Mouse (Mus musculus) neural tube, embryonic 14.5 days (tissue): ENCODE measurements around the gene Pawr. TPM values are rescaled to one million over a fixed set of nuclear protein-coding genes. Genes with fewer than 3 reads are reported as not detected.

Experiments
- ATAC-seq: fragments of 200-750 bp; cut with Nextera tagmentation; 2 replicates; pipeline ENCODE4 v1.8.0; 2017; ENCODE audit warnings: low read depth, mild to moderate bottlenecking, moderate TSS enrichment, moderate library complexity
- H3K27ac ChIP-seq: fragments of 300-500 bp; sonication (generic); 2 replicates; pipeline ENCODE4 v1.5.1; 2014; ENCODE audit warnings: low read depth, mild to moderate bottlenecking, control low read depth, low read length, moderate library complexity, mixed read lengths
- H3K27me3 ChIP-seq: fragments of 300-500 bp; sonication (generic); 2 replicates; pipeline ENCODE4 v1.6.1; 2014; ENCODE audit warnings: low read length; ENCODE audit not compliant: control insufficient read depth, insufficient read depth
- H3K36me3 ChIP-seq: fragments of 300-500 bp; sonication (generic); 2 replicates; pipeline ENCODE4 v1.6.1; 2014; ENCODE audit warnings: low read length, mixed read lengths; ENCODE audit not compliant: control insufficient read depth, insufficient read depth
- H3K4me1 ChIP-seq: fragments of 300-500 bp; sonication (generic); 2 replicates; pipeline ENCODE4 v1.6.1; 2014; ENCODE audit warnings: low read length; ENCODE audit not compliant: control insufficient read depth, insufficient read depth
- H3K4me2 ChIP-seq: fragments of 300-500 bp; sonication (generic); 2 replicates; pipeline ENCODE4 v1.6.1; 2014; ENCODE audit warnings: mild to moderate bottlenecking, low read depth, low read length, control low read depth
- H3K4me3 ChIP-seq: fragments of 300-500 bp; sonication (generic); 2 replicates; pipeline ENCODE4 v1.5.1; 2014; ENCODE audit warnings: low read depth, low read length, control low read depth, mixed read lengths
- H3K9ac ChIP-seq: fragments of 300-500 bp; sonication (generic); replicated peaks from 2 replicates; pipeline ENCODE4 v1.6.1; 2014; ENCODE audit warnings: low read depth, mild to moderate bottlenecking, control low read depth, low read length, mixed read lengths
- H3K9me3 ChIP-seq: fragments of 300-500 bp; sonication (generic); 2 replicates; pipeline ENCODE4 v1.6.1; 2016; ENCODE audit warnings: low read length; ENCODE audit not compliant: control insufficient read depth
- WGBS: fragments of 180-500 bp; shearing (Covaris S2); extraction: QIAGEN DNeasy Blood & Tissue Kit; methylation state at CpG from one replicate; pipeline ENCODE4 v1.1.7; 2014; 5-methylcytosine and 5-hydroxymethylcytosine counted together
- polyA plus RNA-seq: library from polyadenylated mRNA; unstranded; fragments of >200 nt; fragmentation: Nextera tagmentation; extraction: Ambion mirVana; gene quantifications from 2 replicates; pipeline ENCODE4 v1.2.1, GENCODE M21; 2014

The Pawr gene
- polyA plus RNA-seq, 1 experiment from 2014 or later = 3.8 TPM

GRCm38 (mm10) chr10:108291688-108292471 lies 40.0 kb upstream of the Pawr start:
- Histone ChIP-seq H3K4me2 (no peak overlapping the region), H3K27me3 (no peaks in the 10 kb centered on the region), H3K4me1 (no peaks in the 10 kb centered on the region), H3K36me3 (no peaks in the 10 kb centered on the region), H3K9me3 (no peaks in the 10 kb centered on the region), H3K9ac (no peak overlapping the region), H3K27ac (no peak overlapping the region), H3K4me3 (no peak overlapping the region)
- WGBS = 73% methylated on average over 12 of the region's 12 CpGs
- ATAC-seq = no peak

- Histone ChIP-seq H3K27me3 (no peaks in the 10 kb centered on the region), H3K27ac (no peak overlapping the region), H3K4me3 (no peak overlapping the region), H3K4me2 (no peak overlapping the region), H3K9me3 (no peaks in the 10 kb centered on the region), H3K4me1 (no peaks in the 10 kb centered on the region), H3K9ac (no peak overlapping the region), H3K36me3 (no peaks in the 10 kb centered on the region)
- WGBS = 89% methylated on average over 4 of the region's 4 CpGs
- ATAC-seq = no peak
Observed at GRCm38 (mm10) chr10:108292651-108293050, 39.3 kb upstream of the Pawr start.

DNA sequence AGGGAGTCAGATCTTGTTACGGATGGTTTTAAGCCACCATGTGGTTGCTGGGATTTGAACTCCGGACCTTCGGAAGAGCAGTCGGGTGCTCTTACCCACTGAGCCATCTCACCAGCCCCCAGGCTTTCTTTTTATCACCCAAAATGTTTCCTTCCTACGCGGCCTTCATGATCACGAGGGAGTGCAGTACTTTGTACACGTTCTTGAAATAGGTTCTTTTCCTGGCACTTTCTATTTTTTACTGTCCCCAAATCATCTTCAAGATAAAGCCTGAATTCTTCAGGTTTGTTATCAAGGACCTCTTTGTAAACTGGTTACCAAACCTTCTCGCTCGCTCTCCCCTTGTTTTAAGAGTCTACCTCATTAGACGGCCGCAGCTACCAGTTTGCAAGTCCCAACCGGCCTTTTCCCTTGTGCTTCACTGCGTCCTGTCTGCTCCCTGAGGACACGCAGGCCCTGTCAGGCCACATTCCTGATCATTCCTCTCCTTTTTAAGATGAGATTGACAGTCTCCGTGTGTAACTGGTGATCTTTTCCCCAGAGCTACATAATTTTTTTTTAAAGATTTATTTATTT lies 38.2 kb upstream of the Pawr start:
- Histone ChIP-seq H3K9me3 (no peaks in the 10 kb centered on the region), H3K4me2 (no peak overlapping the region), H3K27ac (no peak overlapping the region), H3K27me3 (no peaks in the 10 kb centered on the region), H3K4me1 (no peaks in the 10 kb centered on the region), H3K9ac (no peak overlapping the region), H3K36me3 (no peaks in the 10 kb centered on the region), H3K4me3 (no peak overlapping the region)
- ATAC-seq = no peak
- 91% methylated on average over 16 of the region's 16 CpGs for WGBS

DNA sequence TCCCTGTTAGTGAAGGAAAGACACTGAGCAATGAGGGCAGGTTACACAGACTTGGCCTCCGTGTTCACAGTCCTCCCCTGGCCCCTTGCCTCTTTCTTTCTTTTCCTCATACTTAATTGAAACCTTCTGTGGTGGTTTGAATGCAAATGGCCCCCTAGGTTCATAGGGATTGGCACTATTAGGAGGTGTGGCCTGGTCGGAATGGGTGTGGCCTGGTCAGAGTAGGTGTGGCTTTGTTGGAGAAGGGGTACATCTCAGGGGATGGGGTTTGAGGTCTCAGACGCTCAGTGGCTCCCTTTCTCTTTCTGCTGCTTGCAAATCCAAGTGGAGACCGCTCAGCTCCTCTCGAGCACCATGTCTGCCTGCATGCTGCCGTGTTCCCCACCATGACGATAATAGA lies 37.2 kb upstream of the Pawr start:
- 87% methylated on average over 7 of the region's 7 CpGs for WGBS
- H3K4me3 ChIP-seq = no peak overlapping the region
- H3K36me3 ChIP-seq = no peaks in the 10 kb centered on the region
- no peaks in the 10 kb centered on the region for H3K9me3 ChIP-seq
- H3K9ac ChIP-seq = no peak overlapping the region
- no peak overlapping the region for H3K27ac ChIP-seq
- H3K27me3 ChIP-seq = no peaks in the 10 kb centered on the region
- no peak for ATAC-seq
- no peaks in the 10 kb centered on the region for H3K4me1 ChIP-seq
- no peak overlapping the region for H3K4me2 ChIP-seq

DNA sequence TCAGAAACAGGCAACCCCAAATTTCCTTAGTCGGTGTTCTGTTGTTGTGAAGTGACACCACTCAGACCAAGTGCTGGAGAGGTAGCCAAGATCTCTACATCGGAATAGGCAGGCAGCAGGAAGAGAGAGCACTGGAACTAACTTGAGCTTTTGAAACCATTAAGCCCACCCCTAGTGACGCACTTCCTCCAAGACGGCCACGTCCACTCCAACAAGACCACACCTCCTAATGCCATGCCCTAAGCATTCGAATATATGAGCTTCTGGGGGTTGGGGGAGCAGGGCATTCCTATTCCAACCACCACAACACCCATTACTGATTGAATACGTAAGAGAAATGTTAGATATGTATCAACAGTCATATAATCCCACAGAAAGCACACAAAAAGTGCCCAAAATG lies 35.5 kb upstream of the Pawr start:
- Histone ChIP-seq H3K4me1 (no peaks in the 10 kb centered on the region), H3K27ac (no peak overlapping the region), H3K4me2 (no peak overlapping the region), H3K4me3 (no peak overlapping the region), H3K36me3 (no peaks in the 10 kb centered on the region), H3K9me3 (no peaks in the 10 kb centered on the region), H3K27me3 (no peaks in the 10 kb centered on the region), H3K9ac (no peak overlapping the region)
- 91% methylated on average over 7 of the region's 7 CpGs for WGBS
- no peak for ATAC-seq

DNA sequence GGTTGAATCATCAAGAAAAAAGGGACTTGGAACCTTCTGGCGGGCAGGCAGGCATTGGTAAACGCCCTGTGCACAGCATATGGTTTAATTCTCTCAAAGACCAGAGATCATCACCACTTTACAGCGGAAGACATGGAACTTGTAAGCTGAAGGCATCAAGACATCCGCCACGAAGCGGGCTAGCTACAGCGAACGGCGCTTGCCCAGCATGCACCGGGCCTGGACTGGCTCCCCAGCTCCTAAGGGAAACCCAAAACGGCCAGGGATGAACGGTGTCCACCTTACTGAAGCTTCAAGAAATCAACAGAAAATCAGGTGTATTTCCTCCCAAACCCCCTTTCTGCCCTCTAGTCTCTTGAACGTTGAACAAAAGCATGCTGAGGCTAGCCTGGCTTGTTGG lies 33.7 kb upstream of the Pawr start:
- Histone ChIP-seq H3K27me3 (no peaks in the 10 kb centered on the region), H3K36me3 (no peaks in the 10 kb centered on the region), H3K9ac (no peak overlapping the region), H3K4me3 (no peak overlapping the region), H3K9me3 (no peaks in the 10 kb centered on the region), H3K27ac (no peak overlapping the region), H3K4me1 (no peaks in the 10 kb centered on the region), H3K4me2 (no peak overlapping the region)
- no peak for ATAC-seq
- WGBS = 96% methylated on average over 13 of the region's 13 CpGs

DNA sequence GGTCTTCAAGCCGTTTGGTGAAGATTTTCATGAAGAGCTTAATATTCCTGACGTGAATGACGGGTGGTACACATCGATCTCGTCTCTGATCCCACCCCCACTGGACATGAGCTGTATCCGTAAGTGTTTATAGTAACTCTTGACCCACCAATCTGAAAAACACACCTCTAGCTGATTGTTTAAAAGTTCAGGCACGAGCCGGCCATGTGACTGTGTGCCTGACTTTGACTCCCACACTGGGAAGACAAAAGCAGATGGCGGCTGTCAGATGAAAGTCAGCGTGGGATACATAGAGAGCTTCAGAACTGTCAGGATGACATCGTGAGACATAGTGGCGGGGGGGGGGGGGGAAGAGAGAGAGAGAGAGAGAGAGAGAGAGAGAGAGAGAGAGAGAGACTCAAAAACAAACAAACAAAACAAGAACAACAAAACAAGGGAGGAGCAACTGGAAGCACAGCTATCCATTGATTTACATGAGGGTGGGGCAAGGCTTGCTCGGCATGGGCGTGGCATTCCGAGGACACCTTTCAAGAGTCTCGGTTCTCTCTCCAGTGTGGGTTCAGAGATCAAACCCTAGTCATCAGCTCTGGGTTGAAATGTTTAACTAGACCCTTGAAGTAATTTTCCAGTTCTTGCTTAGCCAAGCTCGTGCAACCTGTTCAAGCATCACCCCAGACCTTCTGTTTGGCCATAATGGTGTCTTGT lies 32.9 kb upstream of the Pawr start:
- Histone ChIP-seq H3K27me3 (no peaks in the 10 kb centered on the region), H3K9me3 (no peaks in the 10 kb centered on the region), H3K27ac (no peak overlapping the region), H3K9ac (no peak overlapping the region), H3K4me1 (no peaks in the 10 kb centered on the region), H3K36me3 (no peaks in the 10 kb centered on the region), H3K4me3 (no peak overlapping the region), H3K4me2 (no peak overlapping the region)
- no peak for ATAC-seq
- 89% methylated on average over 16 of the region's 17 CpGs for WGBS

DNA sequence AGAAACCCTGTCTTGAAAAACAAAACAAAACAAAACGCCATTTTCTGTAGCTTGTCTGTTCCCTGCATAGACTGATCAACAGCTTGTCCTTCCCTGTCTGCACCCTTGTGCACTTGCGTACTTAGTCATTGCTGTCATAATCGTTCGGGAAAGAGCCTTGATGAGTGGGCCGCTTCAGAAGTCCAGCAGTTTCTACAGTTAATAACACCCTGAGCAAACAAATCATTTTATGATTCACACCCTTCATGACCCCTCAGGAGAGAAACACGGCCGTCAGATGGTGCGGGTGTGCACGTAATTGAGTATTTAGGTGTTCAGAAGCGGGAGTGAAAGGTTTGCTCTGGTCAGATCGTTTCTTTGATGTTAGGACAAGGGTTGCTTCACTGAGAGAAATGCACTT lies 32.1 kb upstream of the Pawr start:
- Histone ChIP-seq H3K9ac (no peak overlapping the region), H3K4me2 (no peak overlapping the region), H3K9me3 (no peaks in the 10 kb centered on the region), H3K36me3 (no peaks in the 10 kb centered on the region), H3K4me3 (no peak overlapping the region), H3K27me3 (no peaks in the 10 kb centered on the region), H3K4me1 (no peaks in the 10 kb centered on the region), H3K27ac (no peak overlapping the region)
- 67% methylated on average over 11 of the region's 11 CpGs for WGBS
- ATAC-seq = no peak

- H3K9me3 ChIP-seq = no peaks in the 10 kb centered on the region
- H3K36me3 ChIP-seq = no peaks in the 10 kb centered on the region
- no peaks in the 10 kb centered on the region for H3K27me3 ChIP-seq
- peak; percentile 88; the same call in 1 of the 2 replicates for ATAC-seq
- H3K4me1 ChIP-seq = no peaks in the 10 kb centered on the region
- H3K4me3 ChIP-seq = no peak overlapping the region
- no peak overlapping the region for H3K9ac ChIP-seq
- peak overlapping the region; percentile 38 for H3K4me2 ChIP-seq
- H3K27ac ChIP-seq = no peak overlapping the region
- WGBS = 12% methylated on average over 19 of the region's 19 CpGs
Observed at GRCm38 (mm10) chr10:108300843-108301242, 31.1 kb upstream of the Pawr start.
